Mouse (Mus musculus): Measurements from ENCODE around the gene Srsf10.

The Srsf10 gene

GRCm38 (mm10) chr4:135919280-135919639 is 63.7 kb downstream of the Srsf10 start:
- no peak for DNase-seq (ENCODE audit: low spot score)
